Mouse (Mus musculus): ENCODE measurements around the gene Gm49395.

- TF ChIP-seq CTCF (IDR thresholded peaks at IDR 0.05; ENCODE audit: control insufficient read depth, insufficient read depth, low read length) (no peak), POLR2A (IDR thresholded peaks at IDR 0.05; ENCODE audit: borderline replicate concordance, control insufficient read depth, low read depth, low read length) (no peak)
Observed at GRCm38 (mm10) chr13:115098227-115098626, 3.5 kb downstream of the Gm49395 start.
